Mouse (Mus musculus): Measurements from ENCODE around the gene Tecr. TPM values are rescaled to one million over a fixed set of nuclear protein-coding genes. Genes with fewer than 3 reads are reported as not detected.

Tecr gene
- total and polyA plus RNA-seq, 3 experiments, result 111 to 199 (median 171) TPM

GRCm38 (mm10) chr8:83568755-83569154, 39.0 kb downstream of the Tecr start:
- TF ChIP-seq NRF1 (IDR thresholded peaks at IDR 0.05; ENCODE audit: low read depth, low read length) (no peak), HCFC1 (IDR thresholded peaks at IDR 0.05; ENCODE audit: low read depth, low read length) (no peak), EP300 (IDR thresholded peaks at IDR 0.05; ENCODE audit: low read length) (no peak), IRF4 (IDR thresholded peaks at IDR 0.05; ENCODE audit: low read depth, low read length) (no peak), KAT2A (IDR thresholded peaks at IDR 0.05; ENCODE audit: insufficient replicate concordance, low read length) (no peak), CHD2 (IDR thresholded peaks at IDR 0.05; ENCODE audit: low read length) (no peak), ZMIZ1 (IDR thresholded peaks at IDR 0.05; ENCODE audit: low read depth, low read length) (no peak), RCOR1 (conservative IDR thresholded peaks at IDR 0.05; ENCODE audit: low read depth, low read length) (no peak), ZKSCAN1 (IDR thresholded peaks at IDR 0.05; ENCODE audit: borderline replicate concordance, low read depth, low read length) (no peak), TBP (conservative IDR thresholded peaks at IDR 0.05; ENCODE audit: low read depth, low read length) (no peak), E2F4 (IDR thresholded peaks at IDR 0.05; ENCODE audit: insufficient replicate concordance, low read depth, low read length) (no peak), CHD1 (IDR thresholded peaks at IDR 0.05; ENCODE audit: low read depth, low read length) (no peak), MAFK (IDR thresholded peaks at IDR 0.05; ENCODE audit: insufficient replicate concordance, low read length) (no peak), GABPA (IDR thresholded peaks at IDR 0.05; ENCODE audit: insufficient replicate concordance, low read depth, low read length) (no peak)
- H3K27ac ChIP-seq (ENCODE audit: insufficient read depth, low read depth), result no peak overlapping the region

DNA sequence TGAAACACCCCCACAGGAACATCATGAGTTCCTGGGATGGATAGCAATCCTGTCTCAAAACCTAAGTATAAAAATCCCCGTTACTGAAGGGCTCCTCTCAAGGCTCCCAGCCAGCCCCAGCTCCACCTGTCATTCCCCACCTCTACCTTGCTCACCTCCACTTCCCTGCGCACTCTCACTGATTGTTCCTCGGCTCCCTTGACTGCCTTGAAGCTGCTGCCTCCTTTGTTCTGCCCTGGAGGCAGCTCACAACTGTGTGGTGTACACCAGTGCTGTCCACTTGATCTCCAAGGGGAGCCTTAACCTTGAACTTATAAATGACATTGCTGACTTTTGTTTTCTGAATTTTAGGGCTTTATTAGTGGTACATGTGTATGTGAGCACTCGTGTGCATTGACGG, 39.6 kb downstream of the Tecr start:
- no peak for DNase-seq (ENCODE audit: extremely low read depth)
- H3K36me3 ChIP-seq (replicated peaks in 1 of 2; ENCODE audit: control insufficient read depth in 1 of 2, insufficient read depth in 1 of 2, low read length in 1 of 2), result peaks cover 27 to 46% of the 10 kb centered on the region in 2 experiments
- TF ChIP-seq ETS1 (conservative IDR thresholded peaks at IDR 0.05; ENCODE audit: low read depth, low read length) (no peak), JUND (conservative IDR thresholded peaks at IDR 0.05; ENCODE audit: low read depth, low read length) (no peak), SIN3A (IDR thresholded peaks at IDR 0.05; ENCODE audit: low read length) (no peak), MAX (IDR thresholded peaks at IDR 0.05; ENCODE audit: low read length) (no peak), CHD2 (IDR thresholded peaks at IDR 0.05; ENCODE audit: low read length) (no peak), ZMIZ1 (IDR thresholded peaks at IDR 0.05; ENCODE audit: low read depth, low read length) (no peak), E2F4 (IDR thresholded peaks at IDR 0.05; ENCODE audit: insufficient replicate concordance, low read depth, low read length) (no peak), HCFC1 (IDR thresholded peaks at IDR 0.05; ENCODE audit: low read depth, low read length) (no peak)
- H3K27ac ChIP-seq (ENCODE audit: insufficient read depth, low read depth), result no peak overlapping the region
- in situ Hi-C loops (cut with MboI; ENCODE audit: low pct_ligation_motif_present, low pct_unique_long_range_greater_than_20kb, low sequenced_read_pairs) (no loop called here), dilution Hi-C loops (cut with MboI; ENCODE audit: extremely low pct_ligation_motif_present, extremely low pct_unique_long_range_greater_than_20kb, low sequenced_read_pairs) (no loop called here)
- peaks cover 25% of the 10 kb centered on the region for H3K79me2 ChIP-seq (replicated peaks; ENCODE audit: control insufficient read depth, extremely low read depth, insufficient read depth, poor library complexity, severe bottlenecking)
- no peak overlapping the region for H3K9ac ChIP-seq (ENCODE audit: insufficient read depth, low read depth)
- peak overlapping the region; percentile 89; the same call in 1 of the 2 replicates for H3K4me2 ChIP-seq (ENCODE audit: insufficient read depth, low read depth, poor library complexity, severe bottlenecking)
- peaks cover 15 to 51% of the 10 kb centered on the region in 2 experiments for H3K4me1 ChIP-seq (ENCODE audit: control insufficient read depth in 1 of 2, insufficient read depth in 2 of 2)
- H3K27me3 ChIP-seq (replicated peaks), result no peaks in the 10 kb centered on the region
- H3K4me3 ChIP-seq (replicated peaks in 1 of 3; ENCODE audit: low read depth in 2 of 3, low read length in 2 of 3, poor library complexity in 1 of 3), result no peak overlapping the region
- H3K9me3 ChIP-seq (replicated peaks; ENCODE audit: low read length), result no peaks in the 10 kb centered on the region

More at GRCm38 (mm10) chr8:83568755-83569154, 39.0 kb downstream of the Tecr start:
- H3K9me3 ChIP-seq (replicated peaks; ENCODE audit: low read length), result no peaks in the 10 kb centered on the region
- H3K79me2 ChIP-seq (replicated peaks; ENCODE audit: control insufficient read depth, extremely low read depth, insufficient read depth, poor library complexity, severe bottlenecking), result peaks cover 25% of the 10 kb centered on the region
- H3K4me2 ChIP-seq (ENCODE audit: insufficient read depth, low read depth, poor library complexity, severe bottlenecking), result no peak overlapping the region
- dilution Hi-C loops (cut with MboI; ENCODE audit: extremely low pct_ligation_motif_present, extremely low pct_unique_long_range_greater_than_20kb, low sequenced_read_pairs), result no loop called here
- peaks cover 27 to 46% of the 10 kb centered on the region in 2 experiments for H3K36me3 ChIP-seq (replicated peaks in 1 of 2; ENCODE audit: control insufficient read depth in 1 of 2, insufficient read depth in 1 of 2, low read length in 1 of 2)
- H3K4me3 ChIP-seq (replicated peaks in 1 of 3; ENCODE audit: low read depth in 2 of 3, low read length in 2 of 3, poor library complexity in 1 of 3), result no peak overlapping the region
- in situ Hi-C loops (cut with MboI; ENCODE audit: low pct_ligation_motif_present, low pct_unique_long_range_greater_than_20kb, low sequenced_read_pairs), result no loop called here
- H3K27me3 ChIP-seq (replicated peaks), result no peaks in the 10 kb centered on the region
- H3K4me1 ChIP-seq (ENCODE audit: control insufficient read depth in 1 of 2, insufficient read depth in 2 of 2), result peaks cover 17 to 55% of the 10 kb centered on the region in 2 experiments
- no peak overlapping the region for H3K9ac ChIP-seq (ENCODE audit: insufficient read depth, low read depth)
- DNase-seq (ENCODE audit: extremely low read depth), result no peak

Data from CH12.LX (cell line).